Mouse (Mus musculus) lung, embryonic 15.5 days (tissue): ENCODE results near the gene Gm44596. TPM values are rescaled to one million over a fixed set of nuclear protein-coding genes. Genes with fewer than 3 reads are reported as not detected.

Source experiments
- ATAC-seq: fragments of 200-750 bp; cut with Nextera tagmentation; 2 replicates; pipeline ENCODE4 v1.8.0; 2017; ENCODE audit warnings: moderate number of reproducible peaks, borderline replicate concordance; ENCODE audit not compliant: low FRiP score, low TSS enrichment; ENCODE audit errors: extremely low read depth
- H3K27ac ChIP-seq: fragments of 300-500 bp; sonication (generic); 2 replicates; pipeline ENCODE4 v1.5.1; 2015; ENCODE audit warnings: moderate library complexity, mild to moderate bottlenecking, inconsistent platforms
- H3K27me3 ChIP-seq: fragments of 300-500 bp; sonication (generic); 2 replicates; pipeline ENCODE4 v1.6.1; 2015; ENCODE audit warnings: inconsistent platforms
- H3K36me3 ChIP-seq: fragments of 300-500 bp; sonication (generic); 2 replicates; pipeline ENCODE4 v1.6.1; 2015; ENCODE audit warnings: inconsistent platforms
- H3K4me1 ChIP-seq: fragments of 300-500 bp; sonication (generic); 2 replicates; pipeline ENCODE4 v1.6.1; 2015; ENCODE audit warnings: inconsistent platforms
- H3K4me2 ChIP-seq: fragments of 300-500 bp; sonication (generic); 2 replicates; pipeline ENCODE4 v1.6.1; 2015; ENCODE audit warnings: inconsistent platforms, mild to moderate bottlenecking, moderate library complexity
- H3K4me3 ChIP-seq: fragments of 300-500 bp; sonication (generic); 2 replicates; pipeline ENCODE4 v1.5.1; 2015; ENCODE audit warnings: mild to moderate bottlenecking, inconsistent platforms
- H3K9ac ChIP-seq: fragments of 300-500 bp; sonication (generic); 2 replicates; pipeline ENCODE4 v1.6.1; 2015; ENCODE audit warnings: inconsistent platforms
- H3K9me3 ChIP-seq: fragments of 300-500 bp; sonication (generic); 2 replicates; pipeline ENCODE4 v1.6.1; 2016; ENCODE audit warnings: inconsistent platforms
- WGBS: fragments of 180-500 bp; shearing (Covaris S2); methylation state at CpG from one replicate; pipeline ENCODE4 v1.1.7; 2015; 5-methylcytosine and 5-hydroxymethylcytosine counted together
- polyA plus RNA-seq: library from polyadenylated mRNA; unstranded; fragments of >200 nt; fragmentation: Nextera tagmentation; extraction: Ambion mirVana; gene quantifications from 2 replicates; pipeline ENCODE4 v1.2.1, GENCODE M21; 2015

Gm44596 gene
- polyA plus RNA-seq = not detected in 2 replicates

DNA sequence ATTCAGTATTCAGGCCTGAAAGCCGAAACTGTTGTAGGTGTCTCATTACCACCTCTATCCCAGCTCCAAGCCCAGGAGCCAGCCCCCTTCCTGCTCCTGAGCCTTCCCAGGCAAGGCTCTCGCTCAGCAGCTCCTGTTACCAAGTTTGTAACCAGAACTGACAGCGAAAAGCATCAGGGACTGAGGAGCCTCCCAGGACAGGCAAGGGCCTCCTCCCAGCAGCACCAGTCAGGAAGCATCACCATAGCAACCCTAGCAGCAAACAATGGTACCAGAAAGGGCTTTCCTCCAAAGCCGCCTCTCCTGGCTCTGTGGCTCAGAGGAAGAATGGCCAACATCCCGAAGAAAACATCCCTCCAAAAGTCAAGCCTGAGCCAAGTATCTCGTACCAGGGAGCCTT, at the start of gene Gm44596, which contains the start of gene Tex52:
Gene Gm44596, plus strand, starts transcription at position 312 of the 400 bp plus-strand sequence.
Gene Tex52, plus strand, starts transcription at position 265 of the 400 bp plus-strand sequence.
- Histone ChIP-seq H3K4me3 (no peak within 1 kb of the TSS), H3K4me2 (no peak within 1 kb of the TSS), H3K4me1 (peaks cover 3% of the 10 kb centered on the region; the same call in 1 of the 2 replicates), H3K27ac (no peak within 1 kb of the TSS), H3K36me3 (peaks cover 59% of the 10 kb centered on the region), H3K9me3 (no peaks in the 10 kb centered on the region), H3K27me3 (no peaks in the 10 kb centered on the region), H3K9ac (no peak within 1 kb of the TSS)
- WGBS = 52% methylated on average over 6 of the region's 6 CpGs
- no peak for ATAC-seq

DNA sequence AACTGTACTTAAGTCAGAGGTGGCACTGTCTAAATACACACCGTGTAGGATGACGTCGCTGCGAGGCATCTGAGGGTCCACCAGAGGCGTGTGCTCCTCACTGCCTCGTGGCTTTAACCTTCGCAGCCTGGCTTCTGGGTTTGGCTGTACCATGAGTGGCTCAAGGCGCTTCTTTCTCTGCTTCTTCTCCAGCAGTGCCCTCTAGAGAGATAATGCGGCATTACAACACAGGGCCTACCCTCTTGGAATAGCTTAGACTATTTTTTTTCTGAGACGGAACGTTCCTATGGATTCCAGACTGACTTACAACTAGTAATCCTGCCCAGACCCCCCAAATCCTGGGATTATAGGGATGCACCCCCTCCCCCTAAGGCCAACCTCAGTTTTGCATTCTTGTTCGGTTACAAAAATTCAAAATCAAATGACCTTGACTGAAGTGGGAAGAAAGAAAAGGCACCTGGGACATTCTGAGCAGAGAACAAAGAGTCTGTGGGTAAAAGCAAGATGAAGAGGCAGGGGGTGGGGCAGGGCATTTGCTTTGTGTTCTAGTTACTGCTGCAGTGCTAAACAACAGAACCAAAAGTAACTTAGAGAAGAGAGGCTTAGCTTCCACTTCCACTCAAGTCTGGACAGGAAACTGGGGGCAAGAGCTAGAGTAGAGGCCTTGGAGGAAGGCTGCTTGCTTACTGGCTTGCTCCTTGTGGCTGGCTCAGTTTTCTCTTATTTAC, 40.7 kb upstream of the Gm44596 start:
- Histone ChIP-seq H3K27ac (no peak overlapping the region), H3K4me2 (peak overlapping the region; percentile 32; the same call in 1 of the 2 replicates), H3K27me3 (no peaks in the 10 kb centered on the region), H3K9me3 (no peaks in the 10 kb centered on the region), H3K9ac (no peak overlapping the region), H3K36me3 (peaks cover 38% of the 10 kb centered on the region), H3K4me1 (peaks cover 8% of the 10 kb centered on the region; the same call in 1 of the 2 replicates), H3K4me3 (no peak overlapping the region)
- ATAC-seq = peak; percentile 78
- 7% methylated on average over 12 of the region's 12 CpGs for WGBS

DNA sequence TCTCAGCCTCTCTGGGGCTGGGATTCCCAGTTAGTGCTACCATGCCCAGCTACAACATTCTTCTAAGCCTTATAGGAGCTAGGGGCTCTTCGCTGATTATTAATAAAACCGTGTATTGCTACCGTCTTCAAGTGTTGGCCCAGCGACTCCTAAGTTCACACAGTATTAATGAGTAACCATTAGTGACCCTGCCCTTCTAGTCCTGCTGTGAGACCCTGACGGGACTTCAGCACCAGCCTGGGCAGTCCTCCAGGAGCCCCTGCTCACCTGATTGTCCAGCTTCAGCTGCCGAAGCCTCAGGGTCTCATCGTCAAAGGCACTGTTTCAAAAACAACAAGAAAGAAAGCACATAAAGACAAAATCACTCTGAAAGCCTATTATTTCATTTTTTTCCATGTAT, 37.8 kb upstream of the Gm44596 start:
- Histone ChIP-seq H3K36me3 (peaks cover 18% of the 10 kb centered on the region), H3K4me3 (no peak overlapping the region), H3K4me2 (no peak overlapping the region), H3K9ac (no peak overlapping the region), H3K27me3 (no peaks in the 10 kb centered on the region), H3K27ac (no peak overlapping the region), H3K4me1 (peaks cover 8% of the 10 kb centered on the region; the same call in 1 of the 2 replicates), H3K9me3 (no peaks in the 10 kb centered on the region)
- 46% methylated on average over 7 of the region's 7 CpGs for WGBS
- no peak for ATAC-seq

DNA sequence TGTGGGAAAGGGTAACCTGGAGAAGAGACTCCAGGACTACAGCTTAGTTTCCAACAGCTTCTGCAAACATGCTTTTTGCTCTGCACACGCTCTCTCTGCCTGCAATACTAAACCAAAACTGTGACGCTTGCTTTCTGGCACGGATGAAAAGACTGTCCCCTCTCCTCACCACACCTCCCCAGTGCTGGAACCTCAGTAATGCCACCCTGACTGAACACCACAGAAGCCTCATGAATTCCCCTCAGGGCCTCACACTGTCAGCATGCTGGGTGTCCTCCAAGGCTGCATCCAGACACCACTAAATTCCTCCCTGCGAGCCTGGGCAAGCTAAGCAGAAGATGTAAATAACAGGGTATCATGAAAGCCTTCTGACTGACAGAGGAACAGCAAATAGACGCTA, 36.4 kb upstream of the Gm44596 start:
- H3K27ac ChIP-seq = 0 out of 2 replicates have a peak overlapping the region, but pooled peaks have one; percentile 23
- H3K4me3 ChIP-seq = no peak overlapping the region
- peaks cover 8% of the 10 kb centered on the region; the same call in 1 of the 2 replicates for H3K4me1 ChIP-seq
- no peak overlapping the region for H3K4me2 ChIP-seq
- H3K27me3 ChIP-seq = no peaks in the 10 kb centered on the region
- H3K9ac ChIP-seq = no peak overlapping the region
- WGBS = 20% methylated on average over 5 of the region's 5 CpGs
- H3K36me3 ChIP-seq = peaks cover 8% of the 10 kb centered on the region; the same call in 1 of the 2 replicates
- ATAC-seq = no peak
- no peaks in the 10 kb centered on the region for H3K9me3 ChIP-seq

DNA sequence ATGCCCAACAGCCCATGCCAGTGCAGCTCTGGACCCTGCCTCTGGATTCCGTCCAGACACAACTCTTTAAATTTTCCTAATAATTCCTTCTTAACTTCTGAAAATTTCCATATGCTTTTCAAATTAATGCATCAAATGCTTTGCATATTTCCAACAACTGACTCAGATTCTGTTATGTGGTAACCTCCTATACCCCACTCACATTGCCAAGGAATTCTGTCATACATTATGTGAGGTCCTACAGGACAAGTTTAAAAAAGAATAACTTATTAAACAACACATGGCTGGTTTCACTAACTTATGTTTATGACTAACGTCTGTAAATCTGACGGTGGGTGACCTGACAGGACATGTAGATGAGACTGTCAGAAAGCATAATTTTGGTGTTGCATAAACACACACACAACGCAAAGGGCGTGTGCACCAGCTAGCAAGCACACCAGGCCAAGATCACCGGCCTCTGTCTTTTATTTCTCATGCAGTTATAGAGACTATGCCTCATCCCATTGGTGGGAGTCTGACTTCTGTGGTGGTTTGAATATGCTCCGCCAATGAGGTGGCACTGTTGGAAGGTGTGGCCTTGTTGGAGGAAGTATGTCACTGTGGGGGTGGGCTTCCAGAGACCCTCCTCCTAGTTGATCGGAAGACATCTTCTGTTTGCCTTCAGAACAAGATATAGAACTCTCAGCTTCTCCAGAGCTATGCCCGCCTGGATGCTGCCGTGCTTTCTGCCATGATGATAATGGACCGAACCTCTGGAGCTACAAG, 33.2 kb upstream of the Gm44596 start:
- Histone ChIP-seq H3K36me3 (no peaks in the 10 kb centered on the region), H3K9me3 (no peaks in the 10 kb centered on the region), H3K27ac (peak overlapping the region; percentile 40), H3K4me1 (peaks cover 8% of the 10 kb centered on the region; the same call in 1 of the 2 replicates), H3K27me3 (no peaks in the 10 kb centered on the region), H3K9ac (no peak overlapping the region), H3K4me2 (no peak overlapping the region), H3K4me3 (no peak overlapping the region)
- ATAC-seq = no peak
- 82% methylated on average over 11 of the region's 11 CpGs for WGBS

DNA sequence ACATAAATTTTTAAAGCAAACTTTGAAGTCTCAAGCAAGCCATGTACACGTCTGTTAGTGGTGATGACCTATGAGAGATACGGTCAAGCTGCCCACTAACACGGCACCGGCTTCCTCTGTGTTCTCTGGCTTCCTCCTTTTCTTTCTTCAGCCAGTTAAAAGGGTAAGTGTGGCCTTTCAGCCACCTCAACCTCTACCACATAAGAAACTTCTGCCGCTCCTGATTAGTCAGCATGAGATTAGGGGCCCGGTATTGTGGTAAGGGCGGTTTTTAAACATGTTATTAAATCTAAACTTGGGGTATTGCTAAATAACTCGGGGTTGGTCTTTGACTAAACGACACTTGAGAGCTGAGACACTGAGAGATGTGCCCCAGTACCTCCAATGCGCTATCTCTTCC, 29.7 kb upstream of the Gm44596 start:
- H3K27ac ChIP-seq = no peak overlapping the region
- WGBS = 80% methylated on average over 10 of the region's 10 CpGs
- H3K4me1 ChIP-seq = peaks cover 5% of the 10 kb centered on the region; the same call in 1 of the 2 replicates
- H3K4me2 ChIP-seq = no peak overlapping the region
- no peaks in the 10 kb centered on the region for H3K9me3 ChIP-seq
- H3K36me3 ChIP-seq = peaks cover 4% of the 10 kb centered on the region; the same call in 1 of the 2 replicates
- no peak overlapping the region for H3K4me3 ChIP-seq
- no peak overlapping the region for H3K9ac ChIP-seq
- no peak for ATAC-seq
- no peaks in the 10 kb centered on the region for H3K27me3 ChIP-seq

DNA sequence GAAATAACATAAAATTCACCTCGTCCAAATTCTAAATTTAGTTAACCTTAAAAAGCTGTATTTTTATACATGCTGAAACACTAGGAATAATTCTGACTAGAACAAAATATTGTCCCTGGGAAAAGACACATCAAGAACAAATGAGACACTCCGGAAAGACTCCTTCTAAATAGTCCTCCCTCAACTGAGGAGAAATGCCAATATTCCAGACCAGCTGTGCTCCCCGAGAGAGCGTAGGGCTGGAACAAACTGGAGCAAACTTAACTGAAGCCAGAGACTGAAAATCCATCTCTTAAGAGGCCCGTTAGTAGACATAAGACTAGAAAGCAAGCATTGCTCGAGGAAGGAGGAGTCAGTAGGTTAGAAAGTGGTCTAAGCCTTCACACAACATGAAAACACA, 28.5 kb upstream of the Gm44596 start:
- no peak for ATAC-seq
- Histone ChIP-seq H3K4me2 (no peak overlapping the region), H3K4me1 (peaks cover 5% of the 10 kb centered on the region; the same call in 1 of the 2 replicates), H3K9me3 (no peaks in the 10 kb centered on the region), H3K9ac (no peak overlapping the region), H3K27me3 (no peaks in the 10 kb centered on the region), H3K27ac (no peak overlapping the region), H3K4me3 (no peak overlapping the region), H3K36me3 (peaks cover 7% of the 10 kb centered on the region)
- WGBS = 75% methylated on average over 6 of the region's 6 CpGs

DNA sequence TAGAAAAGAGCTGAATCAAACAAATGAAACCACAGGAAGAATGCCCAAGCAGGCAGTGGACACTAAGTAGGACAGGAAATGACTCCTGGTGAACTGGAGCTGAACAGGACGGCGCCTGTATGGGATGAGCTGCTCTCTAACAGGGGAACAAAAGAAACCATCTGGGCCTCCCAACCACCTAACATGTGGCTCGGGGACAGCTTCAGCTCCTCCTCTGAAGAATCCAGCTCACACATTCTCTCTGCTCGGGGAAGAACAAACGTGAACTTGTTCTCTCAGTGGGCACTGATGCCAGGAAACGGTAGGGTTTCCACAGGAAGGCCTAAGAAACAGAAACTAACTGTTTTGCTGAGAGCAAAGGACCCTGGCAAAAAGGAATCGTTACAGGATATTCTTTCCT, 25.6 kb upstream of the Gm44596 start:
- Histone ChIP-seq H3K9ac (no peak overlapping the region), H3K4me3 (no peak overlapping the region), H3K4me2 (no peak overlapping the region), H3K27me3 (no peaks in the 10 kb centered on the region), H3K4me1 (peaks cover 16% of the 10 kb centered on the region), H3K36me3 (peaks cover 7% of the 10 kb centered on the region), H3K27ac (0 out of 2 replicates have a peak overlapping the region, but pooled peaks have one; percentile 15), H3K9me3 (no peaks in the 10 kb centered on the region)
- 41% methylated on average over 7 of the region's 7 CpGs for WGBS
- no peak for ATAC-seq

DNA sequence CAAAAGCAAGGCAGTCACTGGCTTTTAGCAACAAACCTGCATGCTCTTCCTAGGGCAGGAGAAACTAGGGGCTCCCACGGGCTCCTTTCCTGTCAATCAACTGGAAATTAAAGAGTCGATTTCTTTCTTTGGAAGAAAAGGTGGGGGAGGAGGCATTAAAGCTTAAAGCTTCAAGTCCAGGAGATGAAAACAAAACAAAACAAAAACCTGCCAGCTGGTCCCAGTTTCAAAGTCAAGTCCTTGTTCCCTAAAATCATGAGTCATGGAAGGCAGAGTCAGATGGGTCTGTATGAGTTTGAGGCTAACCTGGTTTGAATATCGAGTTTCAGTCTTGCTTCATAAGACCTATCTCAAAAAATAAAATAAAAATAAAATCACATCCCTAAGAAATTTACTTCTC, 21.2 kb upstream of the Gm44596 start:
- Histone ChIP-seq H3K4me1 (peaks cover 19% of the 10 kb centered on the region), H3K9ac (no peak overlapping the region), H3K36me3 (peaks cover 31% of the 10 kb centered on the region), H3K27me3 (no peaks in the 10 kb centered on the region), H3K27ac (no peak overlapping the region), H3K4me2 (peak overlapping the region; percentile 77), H3K4me3 (peak overlapping the region; percentile 85; the same call in 1 of the 2 replicates), H3K9me3 (no peaks in the 10 kb centered on the region)
- 50% methylated on average over 3 of the region's 3 CpGs for WGBS
- no peak for ATAC-seq

DNA sequence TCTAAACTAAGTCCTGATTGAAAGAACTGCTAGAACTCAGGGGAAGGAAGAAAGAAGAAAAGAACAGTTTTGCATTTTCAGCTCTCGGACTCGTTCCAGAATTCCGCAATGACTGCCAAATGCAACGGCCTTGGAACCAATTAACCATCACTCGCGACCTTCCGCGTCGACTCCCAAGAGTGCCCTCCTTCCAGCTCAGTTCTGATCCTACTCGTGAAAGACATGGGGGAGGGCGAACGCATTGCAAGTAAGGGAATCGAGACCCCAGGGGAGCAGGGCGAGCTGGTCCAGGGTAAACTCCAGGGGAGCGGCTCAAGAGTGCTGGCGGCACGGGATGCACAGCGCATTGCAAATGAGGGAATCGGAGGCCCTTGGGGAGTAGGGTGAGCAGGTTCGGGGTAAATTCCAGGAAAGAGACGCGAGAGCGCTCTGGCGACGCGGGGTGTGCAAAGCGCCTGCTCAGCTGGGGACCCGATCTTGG, 20.1 kb upstream of the Gm44596 start:
- peak overlapping the region; percentile 94 for H3K27ac ChIP-seq

DNA sequence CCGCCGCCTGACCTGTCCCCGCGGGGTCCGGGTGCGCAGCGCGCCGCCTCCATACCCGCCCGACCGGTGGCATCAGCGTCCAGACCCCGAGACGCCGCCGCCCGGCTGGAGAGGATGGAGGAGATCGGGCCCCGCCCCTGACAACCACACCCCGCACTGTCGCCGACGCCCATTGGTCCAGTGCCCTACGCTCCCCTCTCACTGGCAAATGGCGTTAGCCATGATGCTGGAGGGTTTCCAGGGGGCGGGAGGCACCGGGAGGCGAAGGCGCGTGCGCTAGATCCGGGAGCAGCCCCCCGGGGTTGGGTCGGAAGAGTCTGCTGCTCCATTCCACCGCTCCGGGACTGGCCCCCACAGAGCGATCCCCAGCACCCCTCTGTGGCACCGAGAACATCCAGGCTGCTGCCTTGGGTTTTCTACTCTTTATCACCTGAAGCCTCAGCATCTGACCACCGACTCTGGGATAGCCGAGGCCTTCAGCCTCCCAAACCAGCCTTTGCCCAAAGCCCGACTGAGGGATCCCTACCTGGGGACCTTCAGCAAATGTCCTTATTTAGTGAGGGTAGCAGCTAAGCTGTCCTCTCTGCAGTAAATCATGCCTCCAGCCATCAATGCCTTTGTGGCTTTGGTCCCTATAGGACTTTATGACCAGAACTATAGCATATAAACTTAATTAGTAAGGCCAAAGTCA, 19.4 kb upstream of the Gm44596 start, which contains the start of gene Tulp3:
Gene Tulp3, minus strand, starts transcription at position 126 of the 691 bp plus-strand sequence.
- Histone ChIP-seq H3K4me1 (peaks cover 22% of the 10 kb centered on the region), H3K27me3 (no peaks in the 10 kb centered on the region), H3K4me2 (peak within 1 kb of the TSS; percentile 77), H3K9ac (peak within 1 kb of the TSS; percentile 77), H3K4me3 (peak within 1 kb of the TSS; percentile 85), H3K27ac (peak within 1 kb of the TSS; percentile 94), H3K9me3 (no peaks in the 10 kb centered on the region), H3K36me3 (peaks cover 26% of the 10 kb centered on the region)
- peak; percentile 99 for ATAC-seq
- under 1% methylated on average over 35 of the region's 42 CpGs for WGBS

More for the DNA sequence above, 20.1 kb upstream of the Gm44596 start:
- Histone ChIP-seq H3K36me3 (peaks cover 31% of the 10 kb centered on the region), H3K9ac (peak overlapping the region; percentile 77), H3K9me3 (no peaks in the 10 kb centered on the region), H3K27me3 (no peaks in the 10 kb centered on the region), H3K4me3 (peak overlapping the region; percentile 85), H3K4me1 (peaks cover 18% of the 10 kb centered on the region), H3K4me2 (peak overlapping the region; percentile 77)
- peak; percentile 71 for ATAC-seq
- whole genome bisulfite sequencing = under 1% methylated on average over 28 of the region's 28 CpGs
